Mouse (Mus musculus): ENCODE results near the gene Syngr3. TPM values are rescaled to one million over a fixed set of nuclear protein-coding genes. Genes with fewer than 3 reads are reported as not detected.
A peak's percentile ranks its signal among the peaks of the same experiment; 100 is the strongest.

Syngr3 gene
- polyA plus RNA-seq, 1 experiment = not detected

GRCm38 (mm10) chr17:24715556-24715955, 25.8 kb upstream of the Syngr3 start:
- Histone ChIP-seq H3K4me3 (replicated peaks; ENCODE audit: control insufficient read depth, low read depth, low read length) (no peak overlapping the region), H3K4me1 (ENCODE audit: control insufficient read depth, insufficient read depth, low read length) (no peaks in the 10 kb centered on the region), H3K27ac (ENCODE audit: control insufficient read depth, insufficient read depth, low read depth, low read length, poor library complexity) (no peak overlapping the region)
- 90% methylated on average over 6 of the region's 6 CpGs for WGBS
- no peak for TF ChIP-seq CTCF (IDR thresholded peaks at IDR 0.05; ENCODE audit: control insufficient read depth, insufficient read depth, low read length)
- TF ChIP-seq POLR2A (IDR thresholded peaks at IDR 0.05; ENCODE audit: borderline replicate concordance, control insufficient read depth, low read depth, low read length) = no peak

- Histone ChIP-seq H3K4me3 (replicated peaks; ENCODE audit: control insufficient read depth, low read depth, low read length) (no peak overlapping the region), H3K27ac (ENCODE audit: control insufficient read depth, insufficient read depth, low read depth, low read length, poor library complexity) (no peak overlapping the region), H3K4me1 (ENCODE audit: control insufficient read depth, insufficient read depth, low read length) (no peaks in the 10 kb centered on the region; the same call in 1 of the 2 replicates)
- TF ChIP-seq POLR2A (IDR thresholded peaks at IDR 0.05; ENCODE audit: borderline replicate concordance, control insufficient read depth, low read depth, low read length) = no peak
- TF ChIP-seq CTCF (IDR thresholded peaks at IDR 0.05; ENCODE audit: control insufficient read depth, insufficient read depth, low read length) = no peak
- WGBS = 19% methylated on average over 2 of the region's 2 CpGs
These were observed 18.9 kb upstream of the Syngr3 start for GRCm38 (mm10) chr17:24708646-24709045.

- WGBS = 1% methylated on average over 24 of the region's 24 CpGs
- Histone ChIP-seq H3K4me3 (replicated peaks; ENCODE audit: control insufficient read depth, low read depth, low read length) (peak overlapping the region; percentile 99), H3K27ac (ENCODE audit: control insufficient read depth, insufficient read depth, low read depth, low read length, poor library complexity) (peak overlapping the region; percentile 83), H3K4me1 (ENCODE audit: control insufficient read depth, insufficient read depth, low read length) (no peaks in the 10 kb centered on the region; the same call in 1 of the 2 replicates)
- TF ChIP-seq POLR2A (IDR thresholded peaks at IDR 0.05; ENCODE audit: borderline replicate concordance, control insufficient read depth, low read depth, low read length) (no peak), CTCF (IDR thresholded peaks at IDR 0.05; ENCODE audit: control insufficient read depth, insufficient read depth, low read length) (no peak)
These were observed 18.2 kb upstream of the Syngr3 start for GRCm38 (mm10) chr17:24707801-24708425.

- TF ChIP-seq CTCF (IDR thresholded peaks at IDR 0.05; ENCODE audit: control insufficient read depth, insufficient read depth, low read length) (no peak), POLR2A (IDR thresholded peaks at IDR 0.05; ENCODE audit: borderline replicate concordance, control insufficient read depth, low read depth, low read length) (peak; percentile 83; the same call in 1 of the 2 replicates)
- no peaks in the 10 kb centered on the region; the same call in 1 of the 2 replicates for H3K4me1 ChIP-seq (ENCODE audit: control insufficient read depth, insufficient read depth, low read length)
- peak within 1 kb of the TSS; percentile 83 for H3K27ac ChIP-seq (ENCODE audit: control insufficient read depth, insufficient read depth, low read depth, low read length, poor library complexity)
- peak within 1 kb of the TSS; percentile 99 for H3K4me3 ChIP-seq (replicated peaks; ENCODE audit: control insufficient read depth, low read depth, low read length)
- 3% methylated on average over 32 of the region's 32 CpGs for WGBS
These were observed 17.4 kb upstream of the Syngr3 start, which contains the start of gene Tbl3 for GRCm38 (mm10) chr17:24706982-24707800. Gene Tbl3 (minus strand): TSS chr17:24707660.

- Histone ChIP-seq H3K27ac (ENCODE audit: control insufficient read depth, insufficient read depth, low read depth, low read length, poor library complexity) (no peak overlapping the region), H3K4me1 (ENCODE audit: control insufficient read depth, insufficient read depth, low read length) (no peaks in the 10 kb centered on the region; the same call in 1 of the 2 replicates), H3K4me3 (replicated peaks; ENCODE audit: control insufficient read depth, low read depth, low read length) (no peak overlapping the region)
- WGBS = 92% methylated on average over 3 of the region's 3 CpGs
- no peak for TF ChIP-seq CTCF (IDR thresholded peaks at IDR 0.05; ENCODE audit: control insufficient read depth, insufficient read depth, low read length)
- TF ChIP-seq POLR2A (IDR thresholded peaks at IDR 0.05; ENCODE audit: borderline replicate concordance, control insufficient read depth, low read depth, low read length) = no peak
These were observed 16.1 kb upstream of the Syngr3 start for GRCm38 (mm10) chr17:24705821-24706220.

GRCm38 (mm10) chr17:24701251-24701650, 11.5 kb upstream of the Syngr3 start:
- TF ChIP-seq POLR2A (IDR thresholded peaks at IDR 0.05; ENCODE audit: borderline replicate concordance, control insufficient read depth, low read depth, low read length) (no peak), CTCF (IDR thresholded peaks at IDR 0.05; ENCODE audit: control insufficient read depth, insufficient read depth, low read length) (no peak)
- 85% methylated on average over 9 of the region's 9 CpGs for WGBS
- no peak overlapping the region for H3K4me3 ChIP-seq (replicated peaks; ENCODE audit: control insufficient read depth, low read depth, low read length)

GRCm38 (mm10) chr17:24699473-24699872, 9.7 kb upstream of the Syngr3 start:
- TF ChIP-seq POLR2A (IDR thresholded peaks at IDR 0.05; ENCODE audit: borderline replicate concordance, control insufficient read depth, low read depth, low read length) = no peak
- no peak for TF ChIP-seq CTCF (IDR thresholded peaks at IDR 0.05; ENCODE audit: control insufficient read depth, insufficient read depth, low read length)
- Histone ChIP-seq H3K4me1 (ENCODE audit: control insufficient read depth, insufficient read depth, low read length) (no peaks in the 10 kb centered on the region; the same call in 1 of the 2 replicates), H3K27ac (ENCODE audit: control insufficient read depth, insufficient read depth, low read depth, low read length, poor library complexity) (no peak overlapping the region), H3K4me3 (replicated peaks; ENCODE audit: control insufficient read depth, low read depth, low read length) (no peak overlapping the region)
- WGBS = 83% methylated on average over 2 of the region's 2 CpGs

More at GRCm38 (mm10) chr17:24701251-24701650, 11.5 kb upstream of the Syngr3 start:
- H3K27ac ChIP-seq (ENCODE audit: control insufficient read depth, insufficient read depth, low read depth, low read length, poor library complexity) = no peak overlapping the region
- H3K4me1 ChIP-seq (ENCODE audit: control insufficient read depth, insufficient read depth, low read length) = no peaks in the 10 kb centered on the region; the same call in 1 of the 2 replicates

- no peaks in the 10 kb centered on the region; the same call in 1 of the 2 replicates for H3K4me1 ChIP-seq (ENCODE audit: control insufficient read depth, insufficient read depth, low read length)
- no peak for TF ChIP-seq CTCF (IDR thresholded peaks at IDR 0.05; ENCODE audit: control insufficient read depth, insufficient read depth, low read length)
- no peak for TF ChIP-seq POLR2A (IDR thresholded peaks at IDR 0.05; ENCODE audit: borderline replicate concordance, control insufficient read depth, low read depth, low read length)
- no peak overlapping the region for H3K4me3 ChIP-seq (replicated peaks; ENCODE audit: control insufficient read depth, low read depth, low read length)
- WGBS = 86% methylated on average over 9 of the region's 9 CpGs
- no peak overlapping the region for H3K27ac ChIP-seq (ENCODE audit: control insufficient read depth, insufficient read depth, low read depth, low read length, poor library complexity)
These were observed 9.0 kb upstream of the Syngr3 start for GRCm38 (mm10) chr17:24698715-24699114.
